Mouse (Mus musculus): ENCODE measurements around the gene Ccdc97.
"Not testable (repeated sequence)": the region's sequence is repeated elsewhere in the genome, so short reads cannot be mapped to it uniquely, and the experiment has no call there.

The Ccdc97 gene

DNA sequence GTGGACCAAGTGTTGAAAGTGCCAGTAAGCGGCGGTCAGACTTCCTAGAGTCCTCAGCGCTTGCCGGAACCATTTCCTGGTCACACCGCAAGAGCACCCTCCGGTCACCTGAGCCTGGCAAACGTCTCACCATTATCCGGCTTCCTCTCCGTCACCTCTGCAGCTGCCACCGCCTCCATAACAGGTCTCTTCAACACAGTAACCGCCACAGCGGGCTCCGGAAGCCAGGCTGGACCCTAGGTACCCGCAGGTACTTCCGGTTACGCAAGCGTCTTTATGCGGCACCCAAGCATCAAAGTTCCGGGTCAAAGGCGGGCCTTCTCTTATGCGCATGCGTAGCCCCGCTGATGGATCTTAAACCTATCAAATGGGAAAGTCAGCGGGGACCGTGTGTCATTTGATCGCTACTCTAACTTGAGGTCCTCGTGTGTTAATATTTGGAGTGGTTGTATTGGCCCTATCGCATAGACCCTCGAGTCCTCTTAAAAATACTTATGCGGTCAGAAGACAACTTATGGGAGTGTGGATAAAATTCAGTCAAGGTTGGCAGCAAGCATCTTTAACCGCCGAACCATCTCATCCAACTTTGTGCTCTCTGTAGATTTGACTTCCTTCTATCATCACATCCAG lies at the start of gene Ccdc97:
Ccdc97 (minus strand) TSS at position 301 of the 630 bp plus-strand sequence.
- DNase-seq (ENCODE audit: low read depth, low spot score): peak; percentile 98

DNA sequence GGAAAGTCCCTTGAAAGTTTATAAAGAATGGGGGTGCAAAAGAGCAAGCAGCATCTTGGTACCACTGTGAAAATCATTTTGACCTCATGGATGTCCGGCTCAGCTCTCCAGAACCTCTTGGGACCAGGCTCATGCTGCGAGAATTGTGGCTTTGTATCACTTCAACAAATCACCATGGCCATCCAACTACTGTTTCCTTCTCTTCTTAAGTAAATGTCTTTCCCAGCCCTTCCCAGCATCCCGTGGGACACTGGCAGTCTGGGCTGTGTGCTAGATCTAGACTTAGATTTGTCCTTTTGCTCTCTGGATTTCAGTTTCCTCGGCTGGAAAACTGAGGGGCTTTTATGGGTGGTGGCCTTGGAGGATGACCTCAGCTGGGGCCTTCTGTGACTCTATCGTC lies 49.3 kb upstream of the Ccdc97 start:
- no peak for DNase-seq (ENCODE audit: low read depth, low spot score)

GRCm38 (mm10) chr7:25766108-25766507 lies 47.2 kb upstream of the Ccdc97 start:
- DNase-seq (ENCODE audit: low read depth, low spot score): no peak

- DNase-seq (ENCODE audit: low read depth, low spot score): no peak
These were observed 45.3 kb upstream of the Ccdc97 start for GRCm38 (mm10) chr7:25764221-25764620.

GRCm38 (mm10) chr7:25763678-25764077 lies 44.8 kb upstream of the Ccdc97 start:
- DNase-seq (ENCODE audit: low read depth, low spot score): no peak

DNA sequence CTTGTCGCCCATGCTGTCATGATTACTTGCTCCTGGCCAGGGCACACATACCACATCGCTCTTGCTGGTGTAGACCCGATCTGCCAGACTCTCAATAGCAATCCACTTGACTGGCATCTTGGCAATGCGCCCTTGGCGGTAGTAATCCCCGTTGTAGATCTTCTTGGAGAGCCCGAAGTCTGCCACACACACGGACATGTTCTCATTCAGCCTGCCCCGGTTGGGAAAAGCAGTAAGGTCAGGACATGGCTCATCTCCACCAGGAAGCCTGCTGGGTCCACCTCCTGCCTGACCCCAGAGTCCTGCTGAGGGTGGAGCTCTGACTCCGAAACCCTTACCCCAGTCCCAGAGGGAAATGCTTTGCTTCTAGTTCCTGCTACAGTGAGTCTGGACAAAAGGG lies 42.5 kb upstream of the Ccdc97 start:
- DNase-seq (ENCODE audit: low read depth, low spot score): no peak

DNA sequence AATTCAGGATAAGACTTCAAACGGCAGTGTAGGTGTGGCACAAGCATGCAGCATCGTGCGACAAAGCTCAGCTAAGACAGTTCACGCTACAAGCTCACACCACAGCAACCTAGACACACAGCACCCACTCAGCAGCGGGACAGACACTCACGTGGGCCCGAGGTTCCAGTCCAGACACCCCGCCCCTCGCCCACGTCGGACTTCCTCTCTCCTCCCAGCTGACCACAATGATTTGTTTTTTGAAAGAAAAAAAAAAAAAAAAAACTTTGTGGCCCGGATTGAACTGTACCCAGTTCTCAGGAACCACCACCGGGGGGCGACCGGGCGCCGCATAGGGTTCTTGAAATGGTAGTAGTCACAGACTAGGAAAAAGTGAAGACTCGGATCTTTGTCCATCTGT lies 37.1 kb upstream of the Ccdc97 start:
- DNase-seq (ENCODE audit: low read depth, low spot score): peak; percentile 91

GRCm38 (mm10) chr7:25755468-25755833 lies 36.6 kb upstream of the Ccdc97 start:
- DNase-seq (ENCODE audit: low read depth, low spot score): peak; percentile 87

DNA sequence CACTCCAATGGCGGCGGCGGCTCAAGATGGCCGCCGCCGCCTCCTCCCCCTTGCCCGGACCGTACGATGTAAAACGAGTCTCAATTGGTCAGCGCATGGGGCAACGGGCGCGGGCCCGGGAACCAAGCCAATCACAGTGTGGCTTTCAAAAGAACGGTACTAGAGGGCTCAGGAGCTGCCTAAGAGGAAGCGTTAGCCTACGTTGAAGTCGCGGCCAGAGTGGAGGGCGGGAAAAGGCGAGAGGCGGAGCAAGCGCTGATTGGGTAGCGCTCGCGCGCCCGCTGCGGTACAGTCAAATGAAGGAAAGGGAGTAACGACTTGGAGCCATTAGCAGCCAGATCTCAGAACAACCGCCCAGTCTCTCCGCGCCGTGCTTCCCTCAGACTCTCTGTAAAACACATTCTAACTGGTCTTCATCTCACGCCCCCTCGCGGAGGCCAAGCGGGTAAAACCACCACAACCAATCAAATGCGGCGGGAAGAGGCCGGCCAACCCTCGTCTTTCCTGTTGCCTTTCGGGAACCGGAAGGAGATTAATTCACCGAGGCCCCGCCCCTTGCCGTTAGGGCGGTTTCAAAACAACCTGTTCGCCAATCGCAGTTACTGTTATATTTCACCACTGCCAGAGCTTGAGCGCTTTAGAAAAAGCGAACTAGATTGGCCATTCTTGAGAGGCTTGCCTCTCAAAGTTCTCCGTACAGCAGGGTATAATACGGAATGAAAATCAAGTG lies 36.0 kb upstream of the Ccdc97 start, which contains the start of gene Hnrnpul1:
Hnrnpul1 (minus strand) TSS at position 20 of the 730 bp plus-strand sequence.
- DNase-seq (ENCODE audit: low read depth, low spot score): peak; percentile 100

- no peak for DNase-seq (ENCODE audit: low read depth, low spot score)
These were observed 35.5 kb upstream of the Ccdc97 start for GRCm38 (mm10) chr7:25754439-25754737.

GRCm38 (mm10) chr7:25753643-25754438 lies 35.0 kb upstream of the Ccdc97 start:
- DNase-seq (ENCODE audit: low read depth, low spot score): no peak

GRCm38 (mm10) chr7:25753076-25753475 lies 34.2 kb upstream of the Ccdc97 start:
- DNase-seq (ENCODE audit: low read depth, low spot score): no peak

DNA sequence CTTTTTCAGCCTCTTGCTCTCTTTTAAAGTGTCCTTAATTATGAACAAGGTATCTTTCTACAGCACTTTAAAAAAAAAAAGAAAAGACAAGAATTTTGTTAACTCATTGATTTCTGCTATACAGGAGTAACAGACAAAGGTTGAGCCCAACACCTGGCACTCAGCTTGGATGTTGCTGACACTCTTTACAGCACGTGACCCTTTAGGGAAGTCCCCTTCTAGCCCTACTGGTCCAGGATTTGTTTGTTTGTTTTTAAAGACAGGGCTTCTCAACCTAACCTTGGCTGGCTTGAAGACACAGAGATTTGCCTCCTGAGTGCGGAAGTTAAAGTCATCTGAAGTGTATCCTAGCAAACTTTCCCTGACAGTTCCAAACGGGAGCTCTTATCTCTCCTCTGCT lies 28.0 kb upstream of the Ccdc97 start:
- no peak for DNase-seq (ENCODE audit: low read depth, low spot score)

- DNase-seq (ENCODE audit: low read depth, low spot score): no peak
These were observed 19.4 kb upstream of the Ccdc97 start for GRCm38 (mm10) chr7:25738277-25738676.

- DNase-seq (ENCODE audit: low read depth, low spot score): no peak
These were observed 18.0 kb upstream of the Ccdc97 start for GRCm38 (mm10) chr7:25736920-25737319.

GRCm38 (mm10) chr7:25734991-25735390 lies 16.1 kb upstream of the Ccdc97 start:
- DNase-seq (ENCODE audit: low read depth, low spot score): no peak

- DNase-seq (ENCODE audit: low read depth, low spot score): no peak
These were observed 12.6 kb upstream of the Ccdc97 start for GRCm38 (mm10) chr7:25731294-25732055.

GRCm38 (mm10) chr7:25729862-25730261 lies 11.0 kb upstream of the Ccdc97 start:
- no peak for DNase-seq (ENCODE audit: low read depth, low spot score)

DNA sequence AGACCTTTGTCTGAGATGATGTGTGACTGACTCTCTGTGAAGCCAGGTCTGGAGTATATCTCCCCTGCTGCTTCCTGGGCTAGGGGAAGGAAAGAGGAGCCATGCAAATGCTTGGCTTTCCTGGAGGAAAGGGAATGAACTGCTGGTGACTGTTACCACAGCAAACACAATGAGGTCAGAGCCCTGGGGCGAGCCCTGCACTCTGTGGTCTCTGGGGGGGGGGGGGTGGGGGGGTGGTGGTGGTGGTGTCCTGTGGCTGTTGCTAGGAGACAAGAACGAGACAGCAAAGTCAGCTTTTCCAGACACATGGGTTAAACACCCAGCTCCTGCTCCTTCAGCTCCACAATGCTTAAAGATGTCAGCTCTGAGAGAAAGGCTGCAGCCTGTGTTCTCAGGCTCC lies 10.5 kb upstream of the Ccdc97 start:
- no peak for DNase-seq (ENCODE audit: low read depth, low spot score)

DNA sequence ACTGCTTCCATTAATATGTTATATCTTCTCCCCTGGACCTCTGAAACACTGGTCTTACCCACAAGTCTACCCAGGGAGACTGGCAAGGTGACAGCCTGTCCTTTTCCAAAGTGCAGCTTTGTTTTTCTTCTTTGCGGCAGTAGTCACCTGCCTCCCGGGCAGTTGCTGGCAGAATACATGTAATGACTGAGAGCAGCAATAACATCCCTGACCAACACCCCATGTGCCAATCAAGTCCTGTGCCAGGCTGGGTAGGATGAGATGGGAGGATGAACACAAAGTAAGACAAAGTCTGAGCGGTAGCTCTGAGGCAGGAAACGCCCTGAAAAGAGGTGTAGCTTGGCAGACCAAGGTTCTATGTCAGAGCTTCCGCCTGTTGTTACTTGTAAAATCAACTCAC lies 8.9 kb upstream of the Ccdc97 start:
- DNase-seq (ENCODE audit: low read depth, low spot score): no peak

DNA sequence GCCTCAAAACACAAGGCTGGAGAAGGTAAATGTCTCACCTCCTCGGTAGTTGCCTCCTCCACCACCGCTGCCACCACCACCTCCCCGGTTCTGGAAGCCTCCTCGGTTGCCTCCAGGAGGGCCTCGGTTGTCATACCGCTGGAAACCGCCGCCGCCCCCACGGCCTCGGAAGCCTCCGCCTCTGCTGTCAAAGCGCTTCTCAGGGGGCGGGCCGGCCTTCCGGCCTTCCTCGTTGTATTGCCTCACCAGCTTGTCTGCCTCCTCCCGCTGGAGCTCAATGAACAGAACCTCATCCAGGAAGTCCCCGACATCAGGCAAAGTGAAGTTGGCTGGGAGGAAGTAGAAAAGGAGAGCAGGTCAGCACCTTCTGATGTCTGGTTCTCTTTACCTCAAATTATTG lies 7.0 kb upstream of the Ccdc97 start:
- DNase-seq (ENCODE audit: low read depth, low spot score): peak; percentile 31

DNA sequence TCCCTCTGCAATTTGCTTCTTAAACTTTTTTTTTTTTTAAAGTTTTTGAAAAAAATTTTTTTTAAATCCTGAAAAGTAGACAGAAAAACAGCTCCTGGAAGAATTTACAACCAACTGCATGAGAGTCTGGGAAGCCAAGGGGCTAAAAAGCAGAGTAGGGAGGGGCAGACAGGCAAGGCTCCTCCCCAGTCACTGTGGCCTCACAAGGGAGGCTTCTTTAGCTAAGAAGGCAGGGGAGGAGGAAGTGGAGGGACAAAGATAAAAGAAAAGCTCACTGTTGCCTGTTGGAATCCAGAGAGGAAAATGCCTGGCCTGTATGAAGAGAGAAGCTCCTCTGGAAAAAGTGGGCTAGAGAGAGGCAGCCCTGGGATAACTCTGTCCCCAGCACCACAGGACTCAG lies 2.9 kb upstream of the Ccdc97 start:
- not testable (repeated sequence) for DNase-seq (ENCODE audit: low read depth, low spot score)
